Mouse (Mus musculus): ENCODE measurements around the gene Fam81a.

Fam81a gene

DNA sequence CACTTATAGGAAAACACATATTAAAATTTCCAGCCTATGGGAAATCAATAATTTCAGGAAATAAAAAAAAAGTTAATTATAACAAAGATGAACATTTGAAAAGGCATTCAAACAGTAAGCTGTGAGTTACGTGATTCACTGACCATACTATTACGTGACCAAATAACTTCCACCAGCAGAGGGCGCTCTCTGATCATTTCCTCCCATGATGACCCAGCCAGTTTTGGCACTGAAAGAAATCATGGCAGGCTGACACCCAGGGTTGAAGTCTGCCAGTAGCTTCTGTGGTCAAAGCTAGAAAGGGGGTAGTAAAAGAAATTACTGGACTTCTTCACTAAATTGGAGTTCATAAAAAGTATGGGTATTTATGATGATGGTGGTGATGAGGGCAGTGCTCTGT, 33.1 kb downstream of the Fam81a start:
- DNase-seq (ENCODE audit: low spot score in 2 of 2) = peak; percentile 82 to 88

- no peak for DNase-seq (ENCODE audit: low spot score in 2 of 2)
These were observed 34.2 kb downstream of the Fam81a start for GRCm38 (mm10) chr9:70108151-70108550.

GRCm38 (mm10) chr9:70105573-70105972, 36.8 kb downstream of the Fam81a start:
- no peak for DNase-seq (ENCODE audit: low spot score in 2 of 2)

DNA sequence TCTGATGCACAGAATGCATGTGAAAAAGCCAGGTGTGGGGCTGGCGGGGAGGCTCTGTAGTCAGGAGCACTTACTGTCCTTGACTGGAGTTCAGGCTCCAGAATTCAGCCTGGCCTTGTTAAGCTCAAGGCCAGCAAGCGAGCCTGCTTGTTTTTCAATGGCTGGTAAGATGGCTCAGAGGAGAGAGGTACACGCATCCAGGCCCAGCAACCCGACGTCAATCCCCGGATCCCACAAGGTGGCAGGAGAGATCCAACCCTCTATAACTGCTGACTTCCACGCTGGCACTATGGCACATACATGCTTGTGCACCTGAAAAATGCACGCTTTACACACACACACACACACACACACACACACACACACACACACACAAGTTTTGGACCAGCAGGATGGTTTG, 39.3 kb downstream of the Fam81a start:
- DNase-seq (ENCODE audit: low spot score in 2 of 2) = peak in 1 of 2 experiments; percentile 43

- no peak for DNase-seq (ENCODE audit: low spot score in 2 of 2)
These were observed 44.8 kb downstream of the Fam81a start for GRCm38 (mm10) chr9:70097542-70097941.

DNA sequence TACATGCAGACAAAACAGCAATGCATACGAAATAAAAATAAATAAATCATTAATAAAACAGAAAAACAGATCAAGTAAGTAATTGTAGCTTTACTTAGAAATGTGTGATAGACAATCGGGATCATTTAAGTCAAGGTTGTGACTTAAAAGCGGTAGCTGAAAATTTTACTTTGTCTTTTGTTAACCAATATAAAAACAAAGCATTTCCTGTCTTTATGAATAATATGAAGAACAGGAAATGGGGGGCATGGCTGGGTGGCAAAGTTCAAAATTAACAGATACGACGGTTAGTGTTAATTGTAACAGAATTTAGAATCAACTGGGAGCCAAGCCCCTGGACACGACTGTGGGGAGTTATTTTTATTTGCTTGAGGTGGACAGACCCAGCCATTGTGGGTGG, 47.3 kb downstream of the Fam81a start:
- DNase-seq (ENCODE audit: low spot score in 2 of 2) = no peak

DNA sequence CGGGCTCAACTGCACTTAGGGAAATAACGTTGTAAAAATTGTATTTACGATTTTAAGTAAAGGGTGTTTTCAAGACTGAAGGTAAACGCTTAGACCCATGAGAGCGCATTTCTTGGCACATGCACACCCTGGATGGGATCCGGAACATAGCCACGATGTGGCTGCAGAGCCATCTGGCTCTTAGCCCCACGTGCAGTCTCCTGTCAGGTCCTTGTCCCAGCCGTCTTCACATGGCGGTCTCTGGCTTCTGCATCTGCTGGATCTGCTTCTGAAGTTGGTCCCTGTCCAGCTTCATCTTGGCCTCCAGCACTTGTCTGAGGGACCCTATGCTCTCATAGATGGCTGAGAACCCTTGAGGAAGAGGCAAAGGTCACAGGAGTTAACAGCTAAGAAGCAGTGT, 51.8 kb downstream of the Fam81a start:
- DNase-seq (ENCODE audit: low spot score in 2 of 2) = no peak

DNA sequence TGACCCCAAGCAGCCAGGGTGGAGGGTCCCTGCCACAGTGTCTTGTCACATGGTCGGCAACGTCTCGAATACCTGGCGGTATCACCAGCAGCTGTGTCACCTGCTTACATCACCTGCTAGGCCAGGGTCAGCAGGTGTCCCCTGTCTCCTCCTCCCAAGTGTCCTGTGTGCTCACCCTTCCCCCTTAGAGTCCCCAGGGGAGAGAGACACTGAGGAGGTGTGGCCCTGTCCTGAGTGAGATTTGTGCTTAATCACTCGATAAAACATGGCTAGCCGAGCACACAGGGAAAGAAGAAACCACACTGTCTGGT, 53.6 kb downstream of the Fam81a start:
- no peak for DNase-seq (ENCODE audit: low spot score in 2 of 2)

DNA sequence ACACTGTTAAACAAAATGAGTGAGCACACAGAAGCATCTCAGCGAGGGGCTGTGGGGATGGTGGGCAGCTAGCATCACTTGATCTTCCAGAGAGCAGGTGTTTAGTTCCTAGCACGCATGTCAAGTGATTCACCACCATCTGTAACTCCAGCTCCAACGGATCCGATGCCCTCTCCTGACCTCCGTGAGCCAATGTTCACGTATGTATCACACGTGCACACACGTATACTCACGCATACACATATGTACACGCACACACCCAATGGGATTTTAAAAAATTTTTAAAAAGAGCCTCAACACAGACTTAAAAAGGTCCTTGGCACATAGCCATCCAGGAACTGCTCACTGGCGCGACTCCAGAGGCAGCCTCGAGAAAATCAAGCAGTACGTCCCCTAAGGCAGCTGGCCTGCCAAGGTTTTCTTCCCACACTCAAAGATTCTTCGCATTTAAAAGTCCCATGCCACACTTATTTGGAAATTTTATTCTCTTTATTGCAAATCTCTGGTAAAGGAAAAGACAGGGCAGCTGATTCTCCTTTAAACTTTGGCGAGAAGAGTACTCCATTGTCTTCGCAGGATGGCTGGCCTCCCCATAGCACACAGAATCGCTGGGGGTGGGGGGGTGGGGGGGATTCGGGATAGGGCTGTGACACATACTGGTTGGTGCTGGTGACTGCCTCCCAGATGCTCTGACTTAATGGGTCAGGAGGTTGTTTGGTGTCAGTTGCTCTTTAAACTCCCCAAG, 54.1 kb downstream of the Fam81a start:
- peak; percentile 74 to 77 for DNase-seq (ENCODE audit: low spot score in 2 of 2)

- DNase-seq (ENCODE audit: low spot score in 2 of 2) = no peak
These were observed 55.0 kb downstream of the Fam81a start for GRCm38 (mm10) chr9:70087379-70087778.

DNA sequence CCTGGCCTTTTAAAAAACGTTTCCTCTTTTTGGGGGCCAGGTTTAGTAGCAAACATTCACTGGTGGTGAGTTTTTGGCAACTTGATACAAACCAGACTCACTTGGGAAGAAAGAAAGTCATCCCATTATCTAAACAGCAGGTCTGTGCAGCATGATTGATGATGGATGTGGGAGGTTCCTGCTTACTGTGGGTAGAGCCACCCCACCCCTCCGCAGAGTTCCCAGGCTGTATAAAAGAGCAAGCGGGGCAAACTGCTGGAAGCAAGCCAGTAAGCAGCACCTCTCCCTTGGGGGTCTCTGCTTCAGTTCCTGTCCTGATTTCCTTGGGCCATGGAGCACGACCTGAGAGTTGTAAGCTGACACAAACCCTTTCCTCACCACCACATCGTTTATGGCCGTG, 56.3 kb downstream of the Fam81a start:
- DNase-seq (ENCODE audit: low spot score in 2 of 2) = no peak

GRCm38 (mm10) chr9:70084107-70084506, 58.3 kb downstream of the Fam81a start:
- peak; percentile 64 to 80 for DNase-seq (ENCODE audit: low spot score in 2 of 2)

- DNase-seq (ENCODE audit: low spot score in 2 of 2) = no peak
These were observed 59.8 kb downstream of the Fam81a start for GRCm38 (mm10) chr9:70082357-70083204.

GRCm38 (mm10) chr9:70081767-70082166, 60.6 kb downstream of the Fam81a start:
- no peak for DNase-seq (ENCODE audit: low spot score in 2 of 2)

GRCm38 (mm10) chr9:70080976-70081375, 61.4 kb downstream of the Fam81a start:
- no peak for DNase-seq (ENCODE audit: low spot score in 2 of 2)

DNA sequence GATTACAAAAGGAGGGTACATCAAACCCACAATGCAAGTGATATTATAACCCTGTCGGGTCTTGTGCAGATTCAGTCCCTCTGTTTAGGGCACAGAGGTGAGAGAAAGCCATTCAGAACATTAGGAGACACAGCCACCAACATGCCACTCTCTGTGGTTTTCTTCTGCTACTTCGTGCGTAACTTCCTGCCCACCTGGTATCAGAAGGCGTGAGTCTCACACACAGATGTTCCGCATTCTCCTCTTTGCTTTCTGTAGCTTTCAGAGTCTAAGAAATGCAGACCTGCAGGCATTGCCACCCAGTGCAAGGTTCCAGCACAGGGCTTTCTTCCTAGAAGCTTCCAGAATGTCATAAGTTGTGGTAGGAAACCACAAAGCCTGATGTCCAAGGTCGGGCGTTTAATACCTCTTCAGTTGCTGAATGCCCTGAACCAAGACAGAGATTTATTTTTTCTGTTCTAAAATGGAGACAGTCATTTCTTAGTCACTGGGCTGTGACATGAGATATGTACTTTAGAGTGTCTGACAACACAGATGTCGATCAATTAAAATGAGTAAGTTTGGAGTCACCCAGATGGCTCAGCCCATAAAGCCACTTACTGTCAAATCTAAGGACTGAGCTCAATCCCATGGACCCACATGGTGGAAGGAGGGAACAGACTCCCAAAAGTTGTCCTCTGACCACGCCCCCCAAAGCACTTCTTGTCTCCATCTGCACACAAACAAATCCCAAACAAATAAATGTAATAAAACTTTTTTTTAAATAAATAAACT, 62.1 kb downstream of the Fam81a start:
- DNase-seq (ENCODE audit: low spot score in 2 of 2) = no peak

DNA sequence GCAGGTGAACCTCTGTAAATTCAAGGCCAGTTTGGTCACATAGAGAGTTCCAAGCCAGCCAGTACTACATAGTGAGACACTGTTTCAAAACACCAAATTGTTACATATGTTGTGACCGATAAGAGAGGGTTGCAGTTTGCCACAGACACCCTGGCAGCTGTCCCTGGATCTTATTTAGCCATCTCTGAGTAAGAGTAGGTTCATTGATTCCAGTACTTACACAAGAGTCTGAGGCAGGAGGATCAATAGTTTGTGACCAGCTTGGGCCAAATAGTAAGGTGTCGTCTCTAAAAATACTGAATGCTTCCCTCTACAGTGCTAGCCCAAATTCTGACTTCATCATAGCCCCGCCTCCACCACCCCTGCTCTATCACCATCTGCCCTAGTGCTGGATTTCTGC, 64.3 kb downstream of the Fam81a start:
- no peak for DNase-seq (ENCODE audit: low spot score in 2 of 2)

GRCm38 (mm10) chr9:70077170-70077569, 65.2 kb downstream of the Fam81a start:
- DNase-seq (ENCODE audit: low spot score in 2 of 2) = no peak

GRCm38 (mm10) chr9:70072387-70072786, 70.0 kb downstream of the Fam81a start:
- no peak for DNase-seq (ENCODE audit: low spot score in 2 of 2)

- DNase-seq (ENCODE audit: low spot score in 2 of 2) = no peak
These were observed 72.4 kb downstream of the Fam81a start for GRCm38 (mm10) chr9:70069961-70070435.

GRCm38 (mm10) chr9:70067497-70067896, 74.9 kb downstream of the Fam81a start:
- no peak for DNase-seq (ENCODE audit: low spot score in 2 of 2)

DNA sequence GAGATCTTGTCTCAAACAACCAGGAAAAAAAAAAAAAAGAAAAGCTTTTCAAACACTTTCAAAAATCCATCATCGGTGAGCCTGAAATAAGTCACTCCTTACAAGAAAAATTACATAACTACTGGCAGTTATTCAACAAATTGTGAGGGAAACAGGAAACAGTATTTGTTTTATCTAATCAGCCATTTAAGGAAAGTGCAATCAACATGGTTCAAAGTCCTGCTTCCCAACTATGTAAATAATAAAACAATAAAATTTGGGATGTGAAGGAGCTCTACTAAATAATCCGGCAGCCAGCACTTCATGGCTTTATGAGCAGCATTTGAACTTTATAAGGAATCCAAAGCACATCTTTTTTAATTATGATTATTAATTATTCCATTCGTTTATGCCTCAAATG, 80.3 kb downstream of the Fam81a start:
- DNase-seq (ENCODE audit: low spot score in 2 of 2) = no peak

Data from right cerebral cortex, postnatal 10 days (tissue).